Mouse (Mus musculus): ENCODE results near the gene Siah2. TPM values are rescaled to one million over a fixed set of nuclear protein-coding genes. Genes with fewer than 3 reads are reported as not detected.

Siah2 gene
- polyA plus RNA-seq, 1 experiment from 2014 or later = 4.2 TPM

- H3K27ac ChIP-seq (replicated peaks; ENCODE audit: low read depth, low read length) = no peak overlapping the region
- ATAC-seq (ENCODE audit: insufficient number of reproducible peaks, low FRiP score, low TSS enrichment, low read depth) (no peak), DNase-seq (ENCODE audit: low spot score) (no peak)
- H3K4me2 ChIP-seq (ENCODE audit: low read depth, severe bottlenecking) = no peak overlapping the region
- H3K36me3 ChIP-seq (ENCODE audit: control insufficient read depth, insufficient read depth, low read length) = no peaks in the 10 kb centered on the region
- no peaks in the 10 kb centered on the region for H3K4me1 ChIP-seq (ENCODE audit: control insufficient read depth, insufficient read depth, low read length)
- no peaks in the 10 kb centered on the region for H3K9me3 ChIP-seq (ENCODE audit: control insufficient read depth, low read length)
- no peaks in the 10 kb centered on the region for H3K27me3 ChIP-seq (ENCODE audit: control insufficient read depth, insufficient read depth, low read length)
- H3K9ac ChIP-seq (ENCODE audit: low read length) = no peak overlapping the region
- 87% methylated on average over 9 of the region's 9 CpGs for WGBS
- no peak overlapping the region for H3K4me3 ChIP-seq (ENCODE audit: low read depth, low read length)
Observed at GRCm38 (mm10) chr3:58703748-58704147, 11.5 kb upstream of the Siah2 start.

- Histone ChIP-seq H3K9me3 (ENCODE audit: control insufficient read depth, low read length) (no peaks in the 10 kb centered on the region), H3K27ac (replicated peaks; ENCODE audit: low read depth, low read length) (no peak overlapping the region), H3K4me2 (ENCODE audit: low read depth, severe bottlenecking) (no peak overlapping the region), H3K9ac (ENCODE audit: low read length) (no peak overlapping the region), H3K4me1 (ENCODE audit: control insufficient read depth, insufficient read depth, low read length) (no peaks in the 10 kb centered on the region), H3K27me3 (ENCODE audit: control insufficient read depth, insufficient read depth, low read length) (no peaks in the 10 kb centered on the region), H3K36me3 (ENCODE audit: control insufficient read depth, insufficient read depth, low read length) (no peaks in the 10 kb centered on the region), H3K4me3 (ENCODE audit: low read depth, low read length) (no peak overlapping the region)
- WGBS = 94% methylated on average over 1 of the region's 1 CpGs
- ATAC-seq (ENCODE audit: insufficient number of reproducible peaks, low FRiP score, low TSS enrichment, low read depth) (no peak), DNase-seq (ENCODE audit: low spot score) (no peak)
Observed at GRCm38 (mm10) chr3:58702329-58702728, 10.1 kb upstream of the Siah2 start.

DNA sequence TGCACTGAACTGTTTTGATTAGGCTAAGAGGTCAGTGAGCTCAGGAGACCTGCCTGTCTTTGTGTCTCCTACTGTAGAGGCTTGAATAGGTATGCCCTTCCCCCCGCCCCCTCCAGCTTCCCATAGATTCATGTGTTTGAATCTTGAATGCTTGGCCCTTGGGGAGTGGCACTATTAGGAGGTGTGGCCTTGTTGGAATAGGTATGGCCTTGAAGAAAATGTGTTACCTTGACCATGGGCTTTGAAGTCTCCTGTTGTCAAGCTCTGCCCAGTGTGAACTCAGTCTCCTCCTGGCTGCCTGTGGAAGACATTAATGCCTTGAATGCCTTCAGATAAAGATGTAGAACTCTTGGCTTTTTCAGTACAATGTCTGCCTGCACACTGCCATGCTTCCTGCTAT is 9.2 kb upstream of the Siah2 start:
- Histone ChIP-seq H3K4me1 (ENCODE audit: control insufficient read depth, insufficient read depth, low read length) (no peaks in the 10 kb centered on the region), H3K4me3 (ENCODE audit: low read depth, low read length) (no peak overlapping the region), H3K9ac (ENCODE audit: low read length) (no peak overlapping the region), H3K27me3 (ENCODE audit: control insufficient read depth, insufficient read depth, low read length) (no peaks in the 10 kb centered on the region), H3K4me2 (ENCODE audit: low read depth, severe bottlenecking) (no peak overlapping the region), H3K36me3 (ENCODE audit: control insufficient read depth, insufficient read depth, low read length) (no peaks in the 10 kb centered on the region), H3K9me3 (ENCODE audit: control insufficient read depth, low read length) (no peaks in the 10 kb centered on the region), H3K27ac (replicated peaks; ENCODE audit: low read depth, low read length) (no peak overlapping the region)
- DNase-seq (ENCODE audit: low spot score) (no peak), ATAC-seq (ENCODE audit: insufficient number of reproducible peaks, low FRiP score, low TSS enrichment, low read depth) (no peak)
- WGBS = 80% methylated on average over 1 of the region's 1 CpGs

DNA sequence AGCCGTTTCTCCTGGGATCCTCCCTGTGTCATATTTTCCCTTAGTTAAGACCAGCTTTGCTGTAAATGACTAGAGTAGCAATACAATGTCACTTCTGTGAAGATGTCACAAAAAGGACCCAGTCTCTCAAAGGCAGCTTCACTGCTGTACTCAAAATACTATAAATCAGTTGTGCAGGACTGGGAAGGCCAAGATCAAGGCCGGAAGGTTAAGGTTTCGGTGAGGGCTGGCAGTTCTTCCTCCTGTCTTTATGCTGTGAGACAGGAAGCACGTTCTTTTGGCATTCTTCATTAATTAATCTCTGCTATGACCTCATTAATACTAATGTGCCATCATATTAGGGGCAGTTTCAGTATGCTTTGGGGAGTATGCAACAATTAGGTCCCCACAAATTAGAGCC is 5.7 kb upstream of the Siah2 start:
- 77% methylated on average over 4 of the region's 4 CpGs for WGBS
- Histone ChIP-seq H3K36me3 (ENCODE audit: control insufficient read depth, insufficient read depth, low read length) (no peaks in the 10 kb centered on the region), H3K27me3 (ENCODE audit: control insufficient read depth, insufficient read depth, low read length) (peaks cover 3% of the 10 kb centered on the region; the same call in 1 of the 2 replicates), H3K4me3 (ENCODE audit: low read depth, low read length) (no peak overlapping the region), H3K27ac (replicated peaks; ENCODE audit: low read depth, low read length) (no peak overlapping the region), H3K4me1 (ENCODE audit: control insufficient read depth, insufficient read depth, low read length) (no peaks in the 10 kb centered on the region), H3K9me3 (ENCODE audit: control insufficient read depth, low read length) (no peaks in the 10 kb centered on the region), H3K9ac (ENCODE audit: low read length) (no peak overlapping the region), H3K4me2 (ENCODE audit: low read depth, severe bottlenecking) (no peak overlapping the region)
- no peak for ATAC-seq (ENCODE audit: insufficient number of reproducible peaks, low FRiP score, low TSS enrichment, low read depth)
- no peak for DNase-seq (ENCODE audit: low spot score)

DNA sequence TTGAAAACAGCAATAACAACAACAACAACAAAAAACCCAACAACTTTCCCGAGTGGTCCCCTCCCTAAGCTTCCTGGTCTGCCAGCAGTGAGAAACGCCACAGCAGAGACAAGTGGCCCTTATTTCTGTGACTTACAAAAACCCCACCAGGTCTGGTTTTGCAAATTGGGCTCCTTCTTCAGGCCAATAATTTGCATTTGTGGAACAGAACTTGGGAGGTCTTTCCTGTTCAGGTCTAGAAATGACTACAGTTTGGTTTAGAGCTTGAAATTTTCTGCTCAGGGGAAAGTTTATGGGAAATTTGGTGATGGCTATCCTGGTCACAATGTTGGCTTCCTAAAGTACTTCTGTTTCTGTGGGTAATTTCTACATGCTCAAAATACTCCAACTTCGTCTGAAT is 4.6 kb upstream of the Siah2 start:
- H3K4me3 ChIP-seq (ENCODE audit: low read depth, low read length) = no peak overlapping the region
- H3K27ac ChIP-seq (replicated peaks; ENCODE audit: low read depth, low read length) = no peak overlapping the region
- H3K9me3 ChIP-seq (ENCODE audit: control insufficient read depth, low read length) = no peaks in the 10 kb centered on the region
- H3K27me3 ChIP-seq (ENCODE audit: control insufficient read depth, insufficient read depth, low read length) = peaks cover 3% of the 10 kb centered on the region; the same call in 1 of the 2 replicates
- no peak overlapping the region for H3K9ac ChIP-seq (ENCODE audit: low read length)
- 0 out of 2 replicates have a peak, but pooled peaks cover 3% of the 10 kb centered on the region for H3K4me1 ChIP-seq (ENCODE audit: control insufficient read depth, insufficient read depth, low read length)
- ATAC-seq (ENCODE audit: insufficient number of reproducible peaks, low FRiP score, low TSS enrichment, low read depth) (no peak), DNase-seq (ENCODE audit: low spot score) (no peak)
- H3K36me3 ChIP-seq (ENCODE audit: control insufficient read depth, insufficient read depth, low read length) = no peaks in the 10 kb centered on the region
- 40% methylated on average over 3 of the region's 3 CpGs for WGBS
- no peak overlapping the region for H3K4me2 ChIP-seq (ENCODE audit: low read depth, severe bottlenecking)

DNA sequence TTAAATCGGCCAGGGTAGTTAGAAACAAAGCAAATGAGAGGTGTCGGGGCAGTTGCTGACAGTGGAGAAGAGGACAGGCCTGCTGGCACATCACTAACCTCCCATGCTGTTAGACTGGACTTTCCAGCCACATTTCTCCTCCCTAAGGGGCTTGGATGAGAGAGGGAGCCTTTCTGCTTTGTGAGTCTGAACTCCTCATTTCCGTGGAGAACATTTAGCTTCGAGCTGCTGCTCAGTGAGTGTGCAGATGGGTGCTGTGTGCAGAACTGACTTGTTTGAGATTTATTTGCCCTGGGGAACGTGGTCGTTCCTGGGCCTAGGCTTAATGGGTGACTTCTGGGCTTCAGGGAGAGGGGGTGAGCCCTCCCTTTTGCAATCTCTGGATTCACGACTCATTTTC is 3.3 kb upstream of the Siah2 start:
- Histone ChIP-seq H3K4me3 (ENCODE audit: low read depth, low read length) (no peak overlapping the region), H3K36me3 (ENCODE audit: control insufficient read depth, insufficient read depth, low read length) (no peaks in the 10 kb centered on the region), H3K9ac (ENCODE audit: low read length) (no peak overlapping the region), H3K4me2 (ENCODE audit: low read depth, severe bottlenecking) (no peak overlapping the region), H3K4me1 (ENCODE audit: control insufficient read depth, insufficient read depth, low read length) (peaks cover 6% of the 10 kb centered on the region; the same call in 1 of the 2 replicates), H3K27me3 (ENCODE audit: control insufficient read depth, insufficient read depth, low read length) (peaks cover 3% of the 10 kb centered on the region; the same call in 1 of the 2 replicates), H3K9me3 (ENCODE audit: control insufficient read depth, low read length) (no peaks in the 10 kb centered on the region), H3K27ac (replicated peaks; ENCODE audit: low read depth, low read length) (no peak overlapping the region)
- DNase-seq (ENCODE audit: low spot score) (no peak), ATAC-seq (ENCODE audit: insufficient number of reproducible peaks, low FRiP score, low TSS enrichment, low read depth) (no peak)
- 32% methylated on average over 7 of the region's 7 CpGs for WGBS

DNA sequence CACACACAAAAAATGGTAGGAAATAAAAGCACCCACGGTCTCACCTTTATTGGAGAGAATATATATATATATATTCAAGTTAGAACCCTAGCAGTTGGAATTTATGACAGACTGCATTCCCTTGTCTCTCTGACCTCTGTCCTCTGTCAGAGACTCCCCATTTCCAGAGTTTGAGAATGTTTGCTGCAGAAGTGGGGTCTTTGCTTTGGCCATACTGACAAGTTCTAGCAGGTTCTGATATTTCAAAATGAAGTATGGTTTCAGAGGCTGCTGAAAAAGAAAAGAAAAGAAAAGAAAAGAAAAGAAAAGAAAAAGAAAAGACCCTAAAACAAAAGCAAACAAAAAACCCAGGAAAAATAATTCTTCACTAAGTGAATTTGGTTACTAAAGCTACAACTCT is 2.8 kb upstream of the Siah2 start:
- H3K9me3 ChIP-seq (ENCODE audit: control insufficient read depth, low read length) = no peaks in the 10 kb centered on the region
- WGBS = 85% methylated on average over 1 of the region's 1 CpGs
- DNase-seq (ENCODE audit: low spot score) (no peak), ATAC-seq (ENCODE audit: insufficient number of reproducible peaks, low FRiP score, low TSS enrichment, low read depth) (no peak)
- no peaks in the 10 kb centered on the region for H3K36me3 ChIP-seq (ENCODE audit: control insufficient read depth, insufficient read depth, low read length)
- H3K27ac ChIP-seq (replicated peaks; ENCODE audit: low read depth, low read length) = no peak overlapping the region
- H3K4me2 ChIP-seq (ENCODE audit: low read depth, severe bottlenecking) = no peak overlapping the region
- H3K9ac ChIP-seq (ENCODE audit: low read length) = no peak overlapping the region
- H3K27me3 ChIP-seq (ENCODE audit: control insufficient read depth, insufficient read depth, low read length) = peaks cover 3% of the 10 kb centered on the region; the same call in 1 of the 2 replicates
- no peak overlapping the region for H3K4me3 ChIP-seq (ENCODE audit: low read depth, low read length)
- H3K4me1 ChIP-seq (ENCODE audit: control insufficient read depth, insufficient read depth, low read length) = peaks cover 9% of the 10 kb centered on the region; the same call in 1 of the 2 replicates

DNA sequence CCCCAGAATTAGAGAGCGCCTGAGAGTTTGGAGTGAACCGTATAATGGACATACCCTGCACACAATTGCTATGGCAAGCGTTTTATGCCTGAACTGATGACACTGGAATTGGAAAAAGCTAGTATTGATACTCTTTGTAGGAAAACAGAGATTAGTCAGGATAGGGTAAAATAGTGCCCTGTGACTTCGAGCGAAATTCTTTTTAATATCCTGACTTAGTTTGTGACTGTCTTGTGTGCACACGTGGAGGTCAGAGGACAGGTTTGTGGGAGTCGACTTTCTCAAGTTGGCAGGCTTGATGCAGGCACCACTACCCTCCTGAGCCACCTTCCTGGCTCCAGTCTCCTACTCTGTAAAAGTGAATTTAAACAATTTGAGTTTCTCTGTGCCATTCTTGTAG is 1.1 kb upstream of the Siah2 start:
- Histone ChIP-seq H3K9ac (ENCODE audit: low read length) (no peak overlapping the region), H3K36me3 (ENCODE audit: control insufficient read depth, insufficient read depth, low read length) (no peaks in the 10 kb centered on the region), H3K27ac (replicated peaks; ENCODE audit: low read depth, low read length) (no peak overlapping the region), H3K9me3 (ENCODE audit: control insufficient read depth, low read length) (no peaks in the 10 kb centered on the region), H3K4me2 (ENCODE audit: low read depth, severe bottlenecking) (no peak overlapping the region), H3K4me1 (ENCODE audit: control insufficient read depth, insufficient read depth, low read length) (peaks cover 9% of the 10 kb centered on the region; the same call in 1 of the 2 replicates), H3K27me3 (ENCODE audit: control insufficient read depth, insufficient read depth, low read length) (peaks cover 3% of the 10 kb centered on the region; the same call in 1 of the 2 replicates), H3K4me3 (ENCODE audit: low read depth, low read length) (no peak overlapping the region)
- ATAC-seq (ENCODE audit: insufficient number of reproducible peaks, low FRiP score, low TSS enrichment, low read depth) (no peak), DNase-seq (ENCODE audit: low spot score) (no peak)
- 84% methylated on average over 7 of the region's 7 CpGs for WGBS

DNA sequence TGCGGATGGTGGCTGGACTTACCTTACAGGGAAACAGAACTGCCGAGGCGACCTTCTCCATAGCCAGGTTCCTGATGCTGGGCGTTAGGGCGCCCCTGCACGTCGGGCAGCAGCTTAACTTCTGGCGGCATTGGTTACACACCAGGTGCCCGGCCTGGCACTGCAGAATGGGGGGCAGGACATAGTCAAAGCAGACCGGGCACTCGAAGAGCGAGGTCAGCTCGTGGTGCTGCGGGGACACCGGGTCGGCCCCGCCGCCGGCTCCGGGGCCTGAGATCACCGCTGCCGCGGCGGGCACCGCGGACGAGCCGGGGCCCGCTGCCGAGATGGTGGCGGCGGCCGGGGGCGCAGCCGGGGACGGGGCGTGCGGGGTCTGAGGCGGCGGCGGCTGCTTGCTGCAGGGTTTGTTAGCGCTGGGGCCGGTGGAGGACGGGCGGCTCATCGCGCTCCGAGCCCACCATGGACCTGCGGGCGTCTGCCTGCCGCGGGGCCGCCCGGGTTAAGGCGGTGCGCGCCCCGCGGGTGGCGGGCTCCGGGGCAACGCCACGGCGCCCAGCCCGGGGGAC is 743 bp downstream of the Siah2 start:
- no peaks in the 10 kb centered on the region for H3K36me3 ChIP-seq (ENCODE audit: control insufficient read depth, insufficient read depth, low read length)
- no peaks in the 10 kb centered on the region for H3K9me3 ChIP-seq (ENCODE audit: control insufficient read depth, low read length)
- H3K9ac ChIP-seq (ENCODE audit: low read length) = peak overlapping the region; percentile 70
- H3K4me2 ChIP-seq (ENCODE audit: low read depth, severe bottlenecking) = peak overlapping the region; percentile 98
- H3K4me1 ChIP-seq (ENCODE audit: control insufficient read depth, insufficient read depth, low read length) = peaks cover 9% of the 10 kb centered on the region; the same call in 1 of the 2 replicates
- 1% methylated on average over 49 of the region's 65 CpGs for WGBS
- H3K4me3 ChIP-seq (ENCODE audit: low read depth, low read length) = peak overlapping the region; percentile 66
- H3K27ac ChIP-seq (replicated peaks; ENCODE audit: low read depth, low read length) = no peak overlapping the region
- peak; percentile 67 for DNase-seq (ENCODE audit: low spot score)
- peak; percentile 18; the same call in 1 of the 2 replicates for ATAC-seq (ENCODE audit: insufficient number of reproducible peaks, low FRiP score, low TSS enrichment, low read depth)
- H3K27me3 ChIP-seq (ENCODE audit: control insufficient read depth, insufficient read depth, low read length) = peaks cover 3% of the 10 kb centered on the region; the same call in 1 of the 2 replicates

Measured in limb, embryonic 11.5 days (tissue).